Mouse (Mus musculus) small intestine, adult 2 months (tissue): ENCODE measurements at regions not wholly inside any gene's neighbourhood (a gene's known extent, or its start where the extent isn't known, plus 50 kb on each side); places are given as distances from the start of the nearest gene placed in this dataset.
"Not testable (repeated sequence)": the region's sequence is repeated elsewhere in the genome, so short reads cannot be mapped to it uniquely, and the experiment has no call there.

ENCODE experiments used
- H3K27ac ChIP-seq: fragments of 200-500 bp; 2 replicates; pipeline ENCODE4 v1.5.1; 2012; ENCODE audit warnings: low read depth, low read length, control low read depth, inconsistent platforms; ENCODE audit not compliant: insufficient read depth
- H3K27me3 ChIP-seq: fragments of 200-500 bp; 2 replicates; pipeline ENCODE4 v1.6.1; 2012; ENCODE audit warnings: mild to moderate bottlenecking, moderate library complexity, low read length, inconsistent platforms; ENCODE audit not compliant: control insufficient read depth, insufficient read depth
- H3K36me3 ChIP-seq: fragments of 200-500 bp; 2 replicates; pipeline ENCODE4 v1.6.1; 2012; ENCODE audit warnings: mild to moderate bottlenecking, low read length, control low read depth, inconsistent platforms; ENCODE audit not compliant: control insufficient read depth, insufficient read depth
- H3K4me1 ChIP-seq: fragments of 200-500 bp; 2 replicates; pipeline ENCODE4 v1.6.1; 2012; ENCODE audit warnings: low read length, inconsistent platforms, mixed read lengths; ENCODE audit not compliant: control insufficient read depth, insufficient read depth, insufficient read length
- H3K4me3 ChIP-seq: fragments of 200-500 bp; 2 replicates; pipeline ENCODE4 v1.5.1; 2012; ENCODE audit warnings: low read depth, mild to moderate bottlenecking, control low read depth, inconsistent platforms, low read length, moderate library complexity
- CTCF ChIP-seq: fragments of 200-500 bp; IDR thresholded peaks from 2 replicates; pipeline ENCODE4 v1.5.1; 2012; ENCODE audit warnings: low read depth, mild to moderate bottlenecking, control low read depth, inconsistent platforms, low read length, moderate library complexity, mixed read lengths; ENCODE audit not compliant: insufficient replicate concordance, insufficient read length; ENCODE audit errors: extremely low read depth
- POLR2A ChIP-seq: fragments of 200-500 bp; IDR thresholded peaks from 2 replicates; pipeline ENCODE4 v1.6.1; 2012; ENCODE audit warnings: low read depth, mild to moderate bottlenecking, control low read depth, inconsistent platforms, low read length, moderate library complexity
- WGBS: fragments of 180-500 bp; shearing (Covaris S2); methylation state at CpG from one replicate; pipeline ENCODE4 v1.1.7; 2018; 5-methylcytosine and 5-hydroxymethylcytosine counted together

- Histone ChIP-seq H3K4me1 (peaks cover 4% of the 10 kb centered on the region; the same call in 1 of the 2 replicates), H3K27ac (no peak overlapping the region; the same call in 1 of the 2 replicates), H3K27me3 (no peaks in the 10 kb centered on the region), H3K36me3 (no peaks in the 10 kb centered on the region), H3K4me3 (no peak overlapping the region)
- 62% methylated on average over 6 of the region's 6 CpGs for WGBS
- TF ChIP-seq CTCF, result no peak
- no peak for TF ChIP-seq POLR2A
Observed at GRCm38 (mm10) chr17:13581995-13582588, 178.2 kb upstream of the Afdn start.

GRCm38 (mm10) chr17:13583475-13584233, 176.7 kb upstream of the Afdn start:
- TF ChIP-seq POLR2A (no peak), CTCF (no peak)
- H3K36me3 ChIP-seq, result no peaks in the 10 kb centered on the region
- no peak overlapping the region for H3K27ac ChIP-seq
- peaks cover 4% of the 10 kb centered on the region; the same call in 1 of the 2 replicates for H3K4me1 ChIP-seq
- H3K27me3 ChIP-seq, result no peaks in the 10 kb centered on the region
- no peak overlapping the region for H3K4me3 ChIP-seq
- WGBS, result 78% methylated on average over 9 of the region's 9 CpGs

- peaks cover 4% of the 10 kb centered on the region; the same call in 1 of the 2 replicates for H3K4me1 ChIP-seq
- no peaks in the 10 kb centered on the region for H3K27me3 ChIP-seq
- no peaks in the 10 kb centered on the region for H3K36me3 ChIP-seq
- no peak overlapping the region for H3K4me3 ChIP-seq
- 43% methylated on average over 4 of the region's 4 CpGs for WGBS
- no peak for TF ChIP-seq POLR2A
- no peak for TF ChIP-seq CTCF
- H3K27ac ChIP-seq, result no peak overlapping the region
Observed at GRCm38 (mm10) chr17:13584394-13584793, 175.9 kb upstream of the Afdn start.

GRCm38 (mm10) chr17:13590240-13590837, 170.0 kb upstream of the Afdn start:
- H3K27me3 ChIP-seq, H3K27ac ChIP-seq, H3K36me3 ChIP-seq, H3K4me3 ChIP-seq, H3K4me1 ChIP-seq: not testable (repeated sequence)
- WGBS, result 78% methylated on average over 1 of the region's 1 CpGs
